Mouse (Mus musculus): ENCODE data around the gene Scnn1a. TPM values are rescaled to one million over a fixed set of nuclear protein-coding genes. Genes with fewer than 3 reads are reported as not detected.

Scnn1a gene
- polyA plus RNA-seq, 1 experiment from 2014 or later = 1.00 TPM

Other genes with a start within 250 kb of the Scnn1a start
- 58.6 and 67.4 TPM in 2 replicates for gene Chd4, start 224.7 kb upstream of the Scnn1a start, polyA plus RNA-seq (2014; fragmentation: Nextera tagmentation; extraction: Ambion mirVana)
- 35.3 and 36.6 TPM in 2 replicates for gene Nop2, start 188.8 kb upstream of the Scnn1a start, polyA plus RNA-seq (2014; fragmentation: Nextera tagmentation; extraction: Ambion mirVana)
- 8.7 and 9.7 TPM in 2 replicates for gene Iffo1, start 175.4 kb upstream of the Scnn1a start, polyA plus RNA-seq (2014; fragmentation: Nextera tagmentation; extraction: Ambion mirVana)
- gene Gapdh, start 154.2 kb upstream of the Scnn1a start, polyA plus RNA-seq (2014; fragmentation: Nextera tagmentation; extraction: Ambion mirVana) = 4,765 and 5,242 TPM in 2 replicates
- gene Ncapd2, start 129.0 kb upstream of the Scnn1a start, polyA plus RNA-seq (2014; fragmentation: Nextera tagmentation; extraction: Ambion mirVana) = 66.0 and 67.5 TPM in 2 replicates
- gene Mrpl51, start 128.9 kb upstream of the Scnn1a start, polyA plus RNA-seq (2014; fragmentation: Nextera tagmentation; extraction: Ambion mirVana) = 261 and 264 TPM in 2 replicates
- 2.6 and 2.7 TPM in 2 replicates for gene Vamp1, start 105.1 kb upstream of the Scnn1a start, polyA plus RNA-seq (2014; fragmentation: Nextera tagmentation; extraction: Ambion mirVana)
- 4.0 and 4.4 TPM in 2 replicates for gene Tapbpl, start 88.8 kb upstream of the Scnn1a start, polyA plus RNA-seq (2014; fragmentation: Nextera tagmentation; extraction: Ambion mirVana)
- 2.5 and 3.2 TPM in 2 replicates for gene Cd27, start 83.6 kb upstream of the Scnn1a start, polyA plus RNA-seq (2014; fragmentation: Nextera tagmentation; extraction: Ambion mirVana)
- not detected in 2 replicates for gene Tuba3a, start 34.6 kb upstream of the Scnn1a start, polyA plus RNA-seq (2014; fragmentation: Nextera tagmentation; extraction: Ambion mirVana)
- gene Ltbr, start 6.8 kb upstream of the Scnn1a start, polyA plus RNA-seq (2014; fragmentation: Nextera tagmentation; extraction: Ambion mirVana) = 38.5 and 41.5 TPM in 2 replicates
- 41.4 and 43.5 TPM in 2 replicates for gene Tnfrsf1a, start 28.7 kb downstream of the Scnn1a start, polyA plus RNA-seq (2014; fragmentation: Nextera tagmentation; extraction: Ambion mirVana)
- 0.05 TPM in 1 of 2 replicates, not detected in the other for gene Plekhg6, start 60.1 kb downstream of the Scnn1a start, polyA plus RNA-seq (2014; fragmentation: Nextera tagmentation; extraction: Ambion mirVana)
- 88.8 and 91.8 TPM in 2 replicates for gene Cd9, start 174.1 kb downstream of the Scnn1a start, polyA plus RNA-seq (2014; fragmentation: Nextera tagmentation; extraction: Ambion mirVana)
- 22.5 and 27.9 TPM in 2 replicates for gene Vwf, start 226.1 kb downstream of the Scnn1a start, polyA plus RNA-seq (2014; fragmentation: Nextera tagmentation; extraction: Ambion mirVana)